Mouse (Mus musculus): Measurements from ENCODE around the gene Pla2g10.
"Not testable (repeated sequence)": the region's sequence is repeated elsewhere in the genome, so short reads cannot be mapped to it uniquely, and the experiment has no call there.

DNA sequence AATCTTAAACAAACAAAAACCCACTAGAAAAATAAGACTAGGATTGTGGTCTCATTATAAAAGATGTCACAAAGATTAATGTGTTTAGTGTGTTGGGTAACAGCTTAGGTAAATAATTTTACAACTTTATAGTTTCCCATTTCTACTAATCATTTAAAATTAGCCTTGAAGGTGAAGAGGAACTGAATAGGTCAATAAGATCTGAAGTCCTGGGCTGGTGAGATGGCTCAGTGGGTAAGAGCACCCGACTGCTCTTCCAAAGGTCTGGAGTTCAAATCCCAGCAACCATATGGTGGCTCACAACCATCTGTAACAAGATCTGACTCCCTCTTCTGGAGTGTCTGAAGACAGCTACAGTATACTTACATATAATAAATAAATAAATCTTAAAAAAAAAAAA is 32.0 kb upstream of the Pla2g10 start:
- TF ChIP-seq CTCF (IDR thresholded peaks at IDR 0.05; ENCODE audit: insufficient read depth, low read length); POLR2A (IDR thresholded peaks at IDR 0.05; ENCODE audit: borderline replicate concordance, extremely low read depth, low read depth, low read length): not testable (repeated sequence)

Data from lung, adult 2 months (tissue).